Mouse (Mus musculus): ENCODE measurements around the gene Trim33. TPM values are rescaled to one million over a fixed set of nuclear protein-coding genes. Genes with fewer than 3 reads are reported as not detected.

Gene Trim33
- total RNA-seq, 2 experiments from 2014 or later, result 10.6 to 10.7 TPM

GRCm38 (mm10) chr3:103353518-103353917 is 74.4 kb downstream of the Trim33 start:
- DNase-seq, result no peak
- intact Hi-C loops (cut with DNase I; ENCODE audit: low total_unique reads), result no loop called here

DNA sequence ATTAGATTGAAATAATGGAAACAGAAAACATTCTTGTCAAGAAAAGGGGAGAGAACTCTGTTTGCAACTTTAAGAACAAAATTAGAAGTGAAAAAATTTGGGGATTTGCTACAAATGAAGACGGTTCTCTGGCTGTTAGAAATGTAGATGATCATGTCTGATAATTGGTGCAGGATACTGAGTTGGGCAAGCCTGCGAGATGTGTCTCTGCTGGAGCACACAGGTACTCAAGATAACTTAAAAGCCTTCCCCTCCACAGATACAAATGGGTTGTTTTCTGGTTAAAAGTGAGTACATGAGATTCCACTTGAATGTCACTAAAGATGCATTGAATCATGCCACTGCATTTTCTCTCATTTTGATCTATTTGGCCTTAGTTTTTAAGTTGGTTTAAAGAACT is 74.9 kb downstream of the Trim33 start:
- intact Hi-C loops (cut with DNase I; ENCODE audit: low total_unique reads), result no loop called here
- DNase-seq, result no peak

DNA sequence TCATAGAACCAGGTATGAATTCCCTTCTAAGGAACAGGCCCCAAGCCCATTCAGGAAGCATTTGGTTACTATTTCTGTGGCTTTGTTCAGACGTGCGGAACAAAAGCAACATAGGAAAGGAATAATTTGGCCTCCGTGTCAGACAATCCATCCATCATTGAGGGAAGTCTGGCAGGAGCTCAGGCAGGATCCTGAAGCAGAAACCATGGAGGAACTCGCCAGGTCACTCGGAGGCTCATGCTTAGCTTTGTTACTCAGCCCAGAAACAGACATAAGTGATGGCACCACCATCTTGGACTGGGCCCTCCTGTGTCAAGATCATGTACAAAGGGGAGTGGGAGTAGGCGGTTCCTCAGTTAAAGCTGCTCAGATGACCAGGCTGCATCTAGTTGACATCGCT is 82.1 kb downstream of the Trim33 start:
- intact Hi-C loops (cut with DNase I; ENCODE audit: low total_unique reads), result no loop called here
- no peak for DNase-seq

DNA sequence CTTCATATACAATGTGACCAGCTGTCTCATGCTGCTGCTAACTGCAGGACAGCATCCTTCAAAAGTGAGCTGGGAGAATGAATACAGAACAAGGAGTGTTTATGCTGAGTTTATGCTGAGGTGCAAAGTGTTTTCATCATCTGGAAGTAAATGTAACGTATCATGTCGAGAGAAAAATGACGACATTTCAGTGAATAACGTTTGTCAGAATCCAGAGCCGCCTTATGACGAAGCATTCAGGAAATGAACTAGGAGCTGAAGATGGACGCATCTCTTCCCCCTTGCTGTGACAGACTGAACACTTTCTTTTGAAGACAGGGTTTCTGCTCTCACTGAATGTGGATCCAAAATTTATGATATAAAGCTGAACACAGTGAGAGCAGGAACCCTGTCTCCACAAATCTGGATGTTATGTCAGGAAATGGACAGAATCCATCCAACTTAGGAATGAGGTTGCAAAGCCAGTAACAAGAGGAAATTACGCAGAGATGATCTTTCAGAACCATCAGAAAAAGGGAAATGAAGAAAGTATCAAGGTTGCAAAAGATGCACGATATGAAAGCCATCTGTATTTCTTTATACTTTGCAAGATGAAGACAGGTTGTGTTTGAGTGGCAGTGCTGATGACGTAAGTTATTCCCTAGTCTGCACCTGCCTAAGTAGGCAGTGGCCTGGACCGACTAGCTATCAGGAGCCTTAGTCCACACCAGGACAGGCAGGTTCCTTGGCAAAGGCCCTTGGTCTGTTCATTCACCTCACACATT is 85.3 kb downstream of the Trim33 start:
- intact Hi-C loops (cut with DNase I; ENCODE audit: low total_unique reads), result no loop called here
- no peak for DNase-seq

GRCm38 (mm10) chr3:103367176-103367970 is 88.3 kb downstream of the Trim33 start:
- intact Hi-C loops (cut with DNase I; ENCODE audit: low total_unique reads), result no loop called here
- DNase-seq, result no peak

- intact Hi-C loops (cut with DNase I; ENCODE audit: low total_unique reads), result no loop called here
Observed at GRCm38 (mm10) chr3:103368731-103369130, 89.6 kb downstream of the Trim33 start.

DNA sequence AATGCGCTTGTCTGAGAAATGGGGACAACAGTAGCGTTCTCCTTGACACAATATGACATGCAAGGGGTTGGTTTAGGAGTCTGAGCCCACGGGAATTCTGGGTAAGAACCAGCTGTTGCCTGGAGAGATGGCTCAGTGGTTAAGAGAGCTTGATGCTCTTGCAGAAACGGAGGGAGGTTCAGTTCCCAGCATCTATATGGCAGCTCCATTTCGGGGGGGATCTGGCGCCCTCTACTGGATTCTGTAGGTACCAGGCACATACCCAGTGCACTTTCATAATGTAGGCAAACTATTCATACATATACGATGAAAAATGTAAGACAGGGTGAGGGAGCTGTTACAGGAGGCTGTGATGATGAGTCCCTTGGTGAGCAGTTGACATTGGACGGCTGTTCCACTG is 94.9 kb downstream of the Trim33 start:
- DNase-seq, result peak; percentile 38
- intact Hi-C loops (cut with DNase I; ENCODE audit: low total_unique reads), result no loop called here

More at GRCm38 (mm10) chr3:103368731-103369130, 89.6 kb downstream of the Trim33 start:
- no peak for DNase-seq

DNA sequence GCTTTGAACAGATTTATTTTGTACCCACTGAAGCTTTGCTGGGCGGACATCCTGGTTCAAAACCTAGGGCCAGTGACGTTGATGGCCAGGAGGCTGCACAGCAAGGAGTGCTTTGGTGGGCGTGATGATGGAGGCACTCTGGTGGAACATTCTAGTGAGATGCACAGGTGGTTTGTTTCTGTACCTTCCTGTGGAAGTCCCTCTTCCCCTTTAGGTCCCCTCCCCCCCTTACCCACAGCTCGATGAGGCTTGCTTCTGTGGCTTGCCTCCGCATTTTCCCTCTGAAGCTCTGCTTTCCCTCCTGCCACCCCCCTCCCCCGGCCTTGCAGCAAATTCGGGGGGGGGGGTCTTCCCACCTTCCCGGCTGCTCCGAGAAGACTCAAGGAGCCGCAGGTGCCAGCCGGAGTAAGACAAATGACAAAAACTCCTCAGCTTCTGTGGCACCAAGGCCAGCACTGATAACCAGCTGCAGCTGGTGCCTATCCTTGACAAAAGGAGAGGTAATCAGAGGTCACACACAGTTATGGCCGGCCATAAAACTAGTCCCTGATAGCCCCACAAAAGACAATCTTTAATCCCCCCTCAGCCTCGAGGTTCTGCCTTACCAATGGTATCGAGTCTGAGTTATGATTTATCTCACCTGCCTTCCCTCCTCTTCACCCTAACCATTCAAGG is 96.2 kb downstream of the Trim33 start:
- intact Hi-C loops (cut with DNase I; ENCODE audit: low total_unique reads), result no loop called here
- DNase-seq, result no peak

DNA sequence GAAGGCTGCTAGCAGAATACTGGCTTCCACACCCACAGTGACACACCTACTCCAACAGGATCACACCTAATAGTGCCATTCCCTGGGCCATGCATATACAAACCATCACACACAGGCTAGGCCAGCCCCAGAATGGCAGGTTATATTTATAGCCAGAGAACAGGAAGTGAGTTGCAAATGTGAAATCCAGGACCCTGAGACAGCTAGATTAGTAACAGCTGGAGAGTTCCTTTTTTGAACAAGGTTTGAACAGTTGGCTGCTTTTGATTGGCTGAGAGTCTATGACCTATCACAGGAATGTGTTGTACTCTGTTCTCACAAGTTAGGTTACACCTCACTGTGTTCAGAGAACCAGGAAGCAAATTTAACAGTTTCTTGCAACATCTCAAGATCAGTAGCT is 98.9 kb downstream of the Trim33 start:
- DNase-seq, result no peak
- intact Hi-C loops (cut with DNase I; ENCODE audit: low total_unique reads), result no loop called here

DNA sequence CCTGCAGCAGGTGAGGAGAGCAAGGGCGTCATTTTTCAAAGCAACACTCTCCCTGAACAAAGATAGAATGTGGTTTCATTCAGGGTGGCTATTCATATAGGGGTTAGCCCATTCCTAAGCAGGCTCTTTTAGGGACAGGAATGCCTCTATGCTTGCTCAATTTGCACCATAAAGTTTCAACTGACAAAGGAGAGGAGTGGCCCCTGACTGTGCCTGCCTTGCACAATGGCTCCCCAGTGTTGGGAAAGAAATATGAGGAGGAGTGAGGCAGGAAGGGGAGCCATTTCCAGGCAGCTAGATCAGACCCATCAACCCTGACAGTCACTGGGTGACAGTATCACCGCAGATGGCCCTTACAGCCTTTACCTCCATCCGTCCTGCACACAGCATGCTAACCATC is 100.3 kb downstream of the Trim33 start:
- intact Hi-C loops (cut with DNase I; ENCODE audit: low total_unique reads), result no loop called here
- no peak for DNase-seq

DNA sequence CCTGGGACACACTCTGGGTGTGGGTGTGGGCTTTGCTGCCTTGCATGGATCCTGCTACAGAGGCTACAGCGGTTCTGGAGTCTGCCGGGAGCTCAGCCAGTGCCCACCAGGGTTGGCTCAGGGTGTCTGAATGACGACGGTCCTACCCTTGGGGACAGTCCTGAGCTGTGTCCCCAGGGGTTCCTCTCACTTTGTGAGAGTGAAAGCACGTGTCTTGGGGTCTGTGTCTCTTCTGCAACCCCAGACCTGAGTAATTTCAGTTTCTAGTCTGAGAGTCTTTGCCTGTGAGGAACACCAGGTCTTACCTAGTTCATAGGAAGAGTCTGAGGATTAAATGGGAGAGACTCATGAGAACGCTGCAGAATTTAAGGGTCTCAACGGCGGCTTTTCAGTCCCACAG is 101.7 kb downstream of the Trim33 start:
- DNase-seq, result no peak
- intact Hi-C loops (cut with DNase I; ENCODE audit: low total_unique reads), result no loop called here

- no peak for DNase-seq
- intact Hi-C loops (cut with DNase I; ENCODE audit: low total_unique reads), result no loop called here
Observed at GRCm38 (mm10) chr3:103381441-103381840, 102.3 kb downstream of the Trim33 start.

GRCm38 (mm10) chr3:103382872-103383567 is 103.9 kb downstream of the Trim33 start:
- peak; percentile 93 for DNase-seq

DNA sequence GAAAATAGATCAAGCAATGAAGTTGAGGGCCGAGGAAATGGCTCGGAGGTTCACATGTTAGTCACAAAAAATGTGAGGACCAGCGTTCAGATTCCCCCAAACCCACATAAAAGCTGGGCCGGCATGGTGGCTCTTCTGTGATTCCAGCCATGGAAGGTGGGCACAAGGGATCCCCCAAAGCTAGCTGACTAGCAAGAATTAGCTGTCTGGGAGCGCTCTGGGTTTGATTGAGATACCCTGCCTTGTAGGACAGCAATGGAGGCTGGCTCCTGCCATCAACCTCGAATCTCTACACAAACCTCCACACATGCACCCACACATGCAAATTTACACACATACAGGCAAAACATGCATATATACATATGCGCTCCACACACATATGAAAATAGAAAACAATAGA is 105.4 kb downstream of the Trim33 start:
- no peak for DNase-seq
- intact Hi-C loops (cut with DNase I; ENCODE audit: low total_unique reads), result no loop called here

More at GRCm38 (mm10) chr3:103382872-103383567, 103.9 kb downstream of the Trim33 start:
- intact Hi-C loops (cut with DNase I; ENCODE audit: low total_unique reads), result no loop called here

GRCm38 (mm10) chr3:103384949-103385348 is 105.9 kb downstream of the Trim33 start:
- intact Hi-C loops (cut with DNase I; ENCODE audit: low total_unique reads), result no loop called here
- DNase-seq, result no peak

- no peak for DNase-seq
- intact Hi-C loops (cut with DNase I; ENCODE audit: low total_unique reads), result no loop called here
Observed at GRCm38 (mm10) chr3:103385383-103386291, 106.5 kb downstream of the Trim33 start.

GRCm38 (mm10) chr3:103386292-103387031 is 107.4 kb downstream of the Trim33 start:
- intact Hi-C loops (cut with DNase I; ENCODE audit: low total_unique reads), result no loop called here
- DNase-seq, result no peak

All from gastrocnemius, postnatal 14 days (tissue).